Comparison of ENCODE assay signal across 7 mouse cellular contexts in genomic region chr12:104864439-104865165, GRCm38 (mm10). TPM values are rescaled to one million over a fixed set of nuclear protein-coding genes. Genes with fewer than 3 reads are reported as not detected.
DNase-seq lines count a peak whose midpoint lies in the region; ATAC-seq and TF ChIP-seq lines count a peak whose summit lies in the region.

Gene Clmn (minus strand): TSS chr12:104865076.

- peak within 1 kb of the TSS; percentile 55 for H3K27ac ChIP-seq in embryonic facial prominence, embryonic 15.5 days (replicated peaks)

- 0 out of 2 replicates have a peak within 1 kb of the TSS, but pooled peaks have one; percentile 13 for H3K4me3 ChIP-seq in G1E (ENCODE audit: low read depth, low read length)
- H3K4me3 ChIP-seq in embryonic facial prominence, embryonic 15.5 days (replicated peaks), result peak within 1 kb of the TSS; percentile 70

- H3K9me3 ChIP-seq in G1E (replicated peaks), result peaks cover 79% of the 10 kb centered on the region
- H3K9me3 ChIP-seq in embryonic facial prominence, embryonic 15.5 days (replicated peaks), result no peaks in the 10 kb centered on the region

- 2% methylated on average over 59 of the region's 80 CpGs for WGBS in embryonic facial prominence, embryonic 15.5 days

- H3K27me3 ChIP-seq in G1E (ENCODE audit: insufficient read depth, low read length), result no peaks in the 10 kb centered on the region; the same call in 1 of the 2 replicates
- H3K27me3 ChIP-seq in embryonic facial prominence, embryonic 15.5 days, result no peaks in the 10 kb centered on the region

- H3K9ac ChIP-seq in embryonic facial prominence, embryonic 15.5 days, result peak within 1 kb of the TSS; percentile 78

- ATAC-seq in G1E (ENCODE audit: extremely low read depth, insufficient number of reproducible peaks, low FRiP score, poor library complexity, severe bottlenecking), result no peak
- ATAC-seq in embryonic facial prominence, embryonic 15.5 days (ENCODE audit: insufficient number of reproducible peaks, low FRiP score, low TSS enrichment, low read depth), result 0 out of 2 replicates have a peak, but pooled peaks have one; percentile 27

- H3K4me1 ChIP-seq in G1E (ENCODE audit: insufficient read depth, low read depth, low read length), result no peaks in the 10 kb centered on the region
- H3K4me1 ChIP-seq in embryonic facial prominence, embryonic 15.5 days, result peaks cover 13% of the 10 kb centered on the region

- no peak for TF ChIP-seq CTCF in G1E (IDR thresholded peaks at IDR 0.05; ENCODE audit: low read depth, low read length)

- H3K36me3 ChIP-seq in G1E (replicated peaks), result no peaks in the 10 kb centered on the region
- H3K36me3 ChIP-seq in embryonic facial prominence, embryonic 15.5 days, result no peaks in the 10 kb centered on the region

- peak within 1 kb of the TSS; percentile 86 for H3K4me2 ChIP-seq in embryonic facial prominence, embryonic 15.5 days (replicated peaks)

- DNase-seq in B cell, adult 2 months, result peak; percentile 1 to 2
- DNase-seq in G1E (ENCODE audit: low spot score), result no peak
- DNase-seq in heart, postnatal 36 days, result peak; percentile 21 to 37
- DNase-seq in layer of hippocampus, postnatal 10 days (ENCODE audit: low spot score in 2 of 2), result peak; percentile 63 to 71
- DNase-seq in lung, postnatal 10 days, result peak; percentile 38
- peak; percentile 48 for DNase-seq in right cerebral cortex, postnatal 25 days

- intact Hi-C loops in heart, postnatal 36 days (cut with DNase I), result no loop called here

RNA-seq across cellular contexts. Expression of gene Clmn, which starts in this region (rescaled TPM):
- total RNA-seq in G1E (2014; fragmentation: Nextera tagmentation), result not detected in 2 replicates
- 0.06 and 0.27 TPM in 2 replicates for total RNA-seq in G1E (2017)
- not detected in 2 replicates for polyA plus RNA-seq in G1E (2012)
- 3.4 and 4.1 TPM in 2 replicates for polyA plus RNA-seq in embryonic facial prominence, embryonic 15.5 days (2015; fragmentation: Nextera tagmentation; extraction: Ambion mirVana)
- total RNA-seq in heart, postnatal 36 days (2021), result 1 to 10 TPM; 1.8 to 3.2 TPM
- total RNA-seq in layer of hippocampus, postnatal 10 days (2021), result 10 to 100 TPM; 42.3 to 43.7 TPM

Comparison
In these comparisons a context has a peak if more than half of its experiments do, and no peak if none do; other contexts are left out.
1. RNA of gene Clmn (total RNA-seq): 42.3 to 43.7 TPM in layer of hippocampus, postnatal 10 days; 1.8 to 3.2 TPM in heart, postnatal 36 days and 0.06 to 0.27 TPM in G1E; every median in the first group is over 10 times any median in the second.